Mouse (Mus musculus) mesoderm, embryonic 11.5 days (tissue): ENCODE data around the gene Gm156.
"Not testable (repeated sequence)": the region's sequence is repeated elsewhere in the genome, so short reads cannot be mapped to it uniquely, and the experiment has no call there.

ENCODE experiments used
- DNase-seq: peaks from one replicate; pipeline ENCODE4 v3.0.0-alpha.2; 2012; ENCODE audit warnings: low read depth, low spot score

Gene Gm156

GRCm38 (mm10) chr6:129784170-129784569 is at the start of gene Gm156:
Gene Gm156 (minus strand): TSS chr6:129784270.
- DNase-seq, result not testable (repeated sequence)

GRCm38 (mm10) chr6:129825559-129825958 is 41.5 kb upstream of the Gm156 start:
- DNase-seq, result no peak

GRCm38 (mm10) chr6:129824004-129824403 is 39.9 kb upstream of the Gm156 start:
- DNase-seq, result no peak

- DNase-seq, result no peak
Measured at GRCm38 (mm10) chr6:129817731-129818130, 33.7 kb upstream of the Gm156 start.

GRCm38 (mm10) chr6:129747654-129748032 is 36.4 kb downstream of the Gm156 start:
- DNase-seq, result no peak

GRCm38 (mm10) chr6:129747016-129747653 is 36.9 kb downstream of the Gm156 start:
- DNase-seq, result no peak

GRCm38 (mm10) chr6:129746151-129746550 is 37.9 kb downstream of the Gm156 start:
- no peak for DNase-seq

- no peak for DNase-seq
Measured at GRCm38 (mm10) chr6:129740069-129740721, 43.9 kb downstream of the Gm156 start, which contains the start of gene Klri2. Gene Klri2 (minus strand): TSS chr6:129740484.

- no peak for DNase-seq
Measured at GRCm38 (mm10) chr6:129736414-129736813, 47.7 kb downstream of the Gm156 start.

GRCm38 (mm10) chr6:129727237-129727636 is 56.8 kb downstream of the Gm156 start:
- no peak for DNase-seq

GRCm38 (mm10) chr6:129721390-129721789 is 62.7 kb downstream of the Gm156 start:
- no peak for DNase-seq

GRCm38 (mm10) chr6:129720487-129720886 is 63.6 kb downstream of the Gm156 start:
- DNase-seq, result peak; percentile 41

- no peak for DNase-seq
Measured at GRCm38 (mm10) chr6:129717032-129717431, 67.0 kb downstream of the Gm156 start, which contains the start of gene Klri1. Gene Klri1 (minus strand): TSS chr6:129717132.
